Mouse (Mus musculus) left cerebral cortex, adult 2 months (tissue): ENCODE data around the gene Eif2s1. TPM values are rescaled to one million over a fixed set of nuclear protein-coding genes. Genes with fewer than 3 reads are reported as not detected.
A peak's percentile ranks its signal among the peaks of the same experiment; 100 is the strongest.

Source experiments
- DNase-seq, 2 experiments: peaks; one replicate each; pipeline ENCODE4 v3.0.0; 2021 to 2022; ENCODE audit warnings: low spot score in 2 of 2, mixed read lengths in 1 of 2; ENCODE audit errors: extremely low spot score in 1 of 2
- H3K27ac ChIP-seq: fragments of 200-600 bp; 2 replicates; pipeline ENCODE4 v1.8.1; 2022
- H3K4me3 ChIP-seq: fragments of 200-600 bp; 2 replicates; pipeline ENCODE4 v1.8.1; 2022
- CTCF ChIP-seq: fragments of 200-600 bp; IDR thresholded peaks from 2 replicates; pipeline ENCODE4 v1.8.1; 2022; ENCODE audit warnings: antibody characterized with exemption, mild to moderate bottlenecking, moderate library complexity
- intact Hi-C: fragments of 180-260 bp; cut with DNase I; formaldehyde crosslinking; loops from one replicate; pipeline ENCODE4 v1.15.1; 2025
- total RNA-seq, 2 experiments: library from RNA; stranded (reverse); gene quantifications; 2 replicates each; pipeline ENCODE4 v1.2.3; 2021

Eif2s1 gene
- total RNA-seq, 2 experiments from 2014 or later: 44.8 to 51.8 TPM

GRCm38 (mm10) chr12:78890062-78890461 lies 28.4 kb downstream of the Eif2s1 start:
- intact Hi-C loops: no loop called here
- Histone ChIP-seq H3K4me3 (no peak overlapping the region), H3K27ac (no peak overlapping the region)
- no peak for TF ChIP-seq CTCF
- no peak for DNase-seq

GRCm38 (mm10) chr12:78891149-78891548 lies 29.5 kb downstream of the Eif2s1 start:
- no peak for DNase-seq
- no peak for TF ChIP-seq CTCF
- no peak overlapping the region for H3K4me3 ChIP-seq
- H3K27ac ChIP-seq: no peak overlapping the region
- intact Hi-C loops: no loop called here

- H3K27ac ChIP-seq: no peak overlapping the region
- intact Hi-C loops: no loop called here
- no peak for DNase-seq
- no peak overlapping the region for H3K4me3 ChIP-seq
- no peak for TF ChIP-seq CTCF
Measured at GRCm38 (mm10) chr12:78897861-78898260, 36.2 kb downstream of the Eif2s1 start.

GRCm38 (mm10) chr12:78901467-78901866 lies 39.8 kb downstream of the Eif2s1 start:
- no peak overlapping the region for H3K4me3 ChIP-seq
- intact Hi-C loops: no loop called here
- H3K27ac ChIP-seq: no peak overlapping the region
- no peak for TF ChIP-seq CTCF
- DNase-seq: no peak

GRCm38 (mm10) chr12:78903313-78903712 lies 41.7 kb downstream of the Eif2s1 start:
- intact Hi-C loops: no loop called here
- TF ChIP-seq CTCF: no peak
- no peak for DNase-seq

GRCm38 (mm10) chr12:78904499-78904898 lies 42.9 kb downstream of the Eif2s1 start:
- no peak for DNase-seq
- Histone ChIP-seq H3K27ac (no peak overlapping the region), H3K4me3 (no peak overlapping the region)
- TF ChIP-seq CTCF: no peak
- intact Hi-C loops: no loop called here

More at GRCm38 (mm10) chr12:78903313-78903712, 41.7 kb downstream of the Eif2s1 start:
- no peak overlapping the region for H3K27ac ChIP-seq
- no peak overlapping the region for H3K4me3 ChIP-seq

GRCm38 (mm10) chr12:78906707-78907162 lies 45.1 kb downstream of the Eif2s1 start, which contains the start of gene Plek2:
TSS of gene Plek2 (minus strand) at chr12:78906964.
- H3K27ac ChIP-seq: no peak within 1 kb of the TSS
- intact Hi-C loops: no loop called here
- DNase-seq: peak in 1 of 2 experiments; percentile 14

GRCm38 (mm10) chr12:78908081-78908605 lies 46.5 kb downstream of the Eif2s1 start:
- Histone ChIP-seq H3K27ac (no peak overlapping the region), H3K4me3 (no peak overlapping the region)
- no peak for TF ChIP-seq CTCF
- DNase-seq: peak in 1 of 2 experiments; percentile 13
- intact Hi-C loops: no loop called here

More at GRCm38 (mm10) chr12:78906707-78907162, 45.1 kb downstream of the Eif2s1 start, which contains the start of gene Plek2:
- H3K4me3 ChIP-seq: peak within 1 kb of the TSS; percentile 28
- peak; percentile 11; the same call in 1 of the 2 replicates for TF ChIP-seq CTCF

- no peak for TF ChIP-seq CTCF
- intact Hi-C loops: no loop called here
- Histone ChIP-seq H3K4me3 (no peak overlapping the region), H3K27ac (no peak overlapping the region)
- no peak for DNase-seq
Measured at GRCm38 (mm10) chr12:78910684-78911461, 49.3 kb downstream of the Eif2s1 start.

GRCm38 (mm10) chr12:78911707-78912417 lies 50.2 kb downstream of the Eif2s1 start:
- H3K27ac ChIP-seq: no peak overlapping the region
- H3K4me3 ChIP-seq: peak overlapping the region; percentile 38
- intact Hi-C loops: no loop called here
- peak; percentile 21 to 35 for DNase-seq
- no peak for TF ChIP-seq CTCF

GRCm38 (mm10) chr12:78914458-78914857 lies 52.8 kb downstream of the Eif2s1 start:
- no peak for DNase-seq
- Histone ChIP-seq H3K27ac (no peak overlapping the region), H3K4me3 (no peak overlapping the region)
- TF ChIP-seq CTCF: no peak
- intact Hi-C loops: no loop called here

GRCm38 (mm10) chr12:78915561-78915960 lies 53.9 kb downstream of the Eif2s1 start:
- H3K4me3 ChIP-seq: no peak overlapping the region
- intact Hi-C loops: no loop called here
- DNase-seq: no peak
- TF ChIP-seq CTCF: no peak
- H3K27ac ChIP-seq: no peak overlapping the region
